In the genomic region with DNA sequence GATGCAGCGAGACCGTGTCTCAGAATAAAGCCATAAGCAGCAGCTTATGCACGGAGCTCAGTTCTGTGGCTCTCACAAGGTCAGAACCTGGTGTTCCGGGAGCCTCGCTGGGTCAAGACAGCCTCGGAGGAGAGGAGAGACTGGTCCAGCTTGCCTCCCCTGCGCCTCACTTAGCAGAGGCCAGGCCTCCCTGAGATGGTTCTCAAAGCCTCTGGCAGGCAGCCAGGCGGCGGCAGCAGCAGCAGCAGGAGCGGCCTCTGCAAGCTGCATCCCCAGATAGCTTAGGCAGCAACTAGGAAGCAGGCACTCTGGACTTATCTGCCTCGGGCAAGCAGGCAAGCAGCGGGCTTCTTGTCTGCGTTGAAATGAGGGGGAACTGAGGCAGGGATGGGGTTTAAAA, we compare ENCODE assay signal across 8 mouse cellular contexts. TPM values are rescaled to one million over a fixed set of nuclear protein-coding genes. Genes with fewer than 3 reads are reported as not detected.
DNase-seq lines count a peak whose midpoint lies in the region; ATAC-seq and TF ChIP-seq lines count a peak whose summit lies in the region.

No protein-coding gene starts in this region.

- no peak overlapping the region for H3K4me2 ChIP-seq in heart, postnatal 0 days (ENCODE audit: low read depth, low read length)
- H3K4me2 ChIP-seq in lung, postnatal 0 days (replicated peaks; ENCODE audit: low read depth, low read length), result 0 out of 2 replicates have a peak overlapping the region, but pooled peaks have one; percentile 3

- no peak overlapping the region for H3K4me3 ChIP-seq in ES-Bruce4 (ENCODE audit: low read depth, low read length)
- H3K4me3 ChIP-seq in bone marrow, adult 2 months (replicated peaks; ENCODE audit: control insufficient read depth, low read depth, low read length), result peak overlapping the region; percentile 8
- H3K4me3 ChIP-seq in heart, postnatal 0 days (ENCODE audit: low read depth, low read length), result no peak overlapping the region
- no peak overlapping the region for H3K4me3 ChIP-seq in lung, postnatal 0 days (ENCODE audit: low read depth, low read length)

- no peak for TF ChIP-seq CTCF in ES-Bruce4 (IDR thresholded peaks at IDR 0.05; ENCODE audit: low read depth, low read length)
- 0 out of 2 replicates have a peak, but pooled peaks have one; percentile 1 for TF ChIP-seq CTCF in bone marrow, adult 2 months (IDR thresholded peaks at IDR 0.05; ENCODE audit: control insufficient read depth, insufficient read depth, low read length)
- TF ChIP-seq CTCF in heart, postnatal 0 days (IDR thresholded peaks at IDR 0.05; ENCODE audit: low read depth), result no peak
- TF ChIP-seq CTCF in lung, postnatal 0 days (IDR thresholded peaks at IDR 0.05), result peak; percentile 26; the same call in 1 of the 2 replicates

- peaks cover 8% of the 10 kb centered on the region for H3K4me1 ChIP-seq in ES-Bruce4 (ENCODE audit: control insufficient read depth, insufficient read depth, low read length)
- peaks cover 25% of the 10 kb centered on the region for H3K4me1 ChIP-seq in bone marrow, adult 2 months (ENCODE audit: control insufficient read depth, insufficient read depth, low read length)
- H3K4me1 ChIP-seq in heart, postnatal 0 days (ENCODE audit: control insufficient read depth, insufficient read depth), result peaks cover 56% of the 10 kb centered on the region
- peaks cover 44% of the 10 kb centered on the region for H3K4me1 ChIP-seq in lung, postnatal 0 days (ENCODE audit: insufficient read depth, low read depth, low read length)

- ATAC-seq in erythroblast, adult 5-6 weeks (replicated peaks; ENCODE audit: low FRiP score, poor library complexity, severe bottlenecking), result peak; percentile 76
- peak; percentile 24 for ATAC-seq in heart, postnatal 0 days (ENCODE audit: insufficient read depth, low read depth)
- peak; percentile 25 for ATAC-seq in lung, postnatal 0 days

- H3K9ac ChIP-seq in ES-Bruce4 (ENCODE audit: low read depth, poor library complexity, severe bottlenecking), result peak overlapping the region; percentile 91; the same call in 1 of the 2 replicates
- H3K9ac ChIP-seq in heart, postnatal 0 days (replicated peaks; ENCODE audit: low read depth, low read length), result peak overlapping the region; percentile 45
- H3K9ac ChIP-seq in lung, postnatal 0 days (replicated peaks; ENCODE audit: low read depth), result no peak overlapping the region

- peak; percentile 86 for DNase-seq in heart, postnatal 0 days (ENCODE audit: low spot score)
- DNase-seq in kidney, postnatal 4 days, result peak; percentile 89 to 93
- peak; percentile 84 for DNase-seq in lung, postnatal 0 days (ENCODE audit: low spot score)
- DNase-seq in retina, adult 2 months (ENCODE audit: low read depth, low spot score), result peak; percentile 70
- DNase-seq in yolk sac, embryonic 10.5 days (ENCODE audit: low spot score), result peak; percentile 87

- no peak for TF ChIP-seq EP300 in ES-Bruce4 (IDR thresholded peaks at IDR 0.05; ENCODE audit: insufficient read depth, low read depth, low read length)
- no peak for TF ChIP-seq EP300 in heart, postnatal 0 days (IDR thresholded peaks at IDR 0.05; ENCODE audit: low read depth)
- no peak for TF ChIP-seq EP300 in lung, postnatal 0 days (IDR thresholded peaks at IDR 0.05)

- peak overlapping the region; percentile 45; the same call in 1 of the 2 replicates for H3K27ac ChIP-seq in ES-Bruce4 (ENCODE audit: insufficient read depth, low read length)
- peak overlapping the region; percentile 87 for H3K27ac ChIP-seq in bone marrow, adult 2 months (ENCODE audit: control insufficient read depth, insufficient read depth, low read depth, low read length, poor library complexity)
- peak overlapping the region; percentile 100 for H3K27ac ChIP-seq in heart, postnatal 0 days (ENCODE audit: low read depth)
- H3K27ac ChIP-seq in lung, postnatal 0 days (ENCODE audit: low read length), result peak overlapping the region; percentile 66

- H3K36me3 ChIP-seq in ES-Bruce4 (ENCODE audit: control insufficient read depth, insufficient read depth, low read length, poor library complexity, severe bottlenecking), result no peaks in the 10 kb centered on the region
- H3K36me3 ChIP-seq in heart, postnatal 0 days (replicated peaks; ENCODE audit: control insufficient read depth, insufficient read depth, low read length), result no peaks in the 10 kb centered on the region
- H3K36me3 ChIP-seq in lung, postnatal 0 days (ENCODE audit: insufficient read depth, low read length), result no peaks in the 10 kb centered on the region

- no peaks in the 10 kb centered on the region for H3K9me3 ChIP-seq in ES-Bruce4 (replicated peaks; ENCODE audit: control insufficient read depth, insufficient read depth, low read length, poor library complexity, severe bottlenecking)
- no peaks in the 10 kb centered on the region for H3K9me3 ChIP-seq in heart, postnatal 0 days (replicated peaks; ENCODE audit: control insufficient read depth, low read length)
- H3K9me3 ChIP-seq in lung, postnatal 0 days (ENCODE audit: low read length), result no peaks in the 10 kb centered on the region

- H3K27me3 ChIP-seq in ES-Bruce4 (ENCODE audit: control insufficient read depth, insufficient read depth, low read length, poor library complexity, severe bottlenecking), result no peaks in the 10 kb centered on the region
- no peaks in the 10 kb centered on the region for H3K27me3 ChIP-seq in heart, postnatal 0 days (ENCODE audit: control insufficient read depth, insufficient read depth, low read length)
- no peaks in the 10 kb centered on the region for H3K27me3 ChIP-seq in lung, postnatal 0 days (replicated peaks; ENCODE audit: insufficient read depth, low read length)

- TF ChIP-seq POLR2A in ES-Bruce4 (IDR thresholded peaks at IDR 0.05; ENCODE audit: insufficient read depth, low read length), result no peak
- TF ChIP-seq POLR2A in bone marrow, adult 2 months (IDR thresholded peaks at IDR 0.05; ENCODE audit: borderline replicate concordance, control insufficient read depth, low read depth, low read length), result peak; percentile 68; the same call in 1 of the 2 replicates

- 16% methylated on average over 13 of the region's 13 CpGs for WGBS in bone marrow, adult 2 months
- WGBS in heart, postnatal 0 days, result 10% methylated on average over 13 of the region's 13 CpGs
- WGBS in lung, postnatal 0 days, result 15% methylated on average over 13 of the region's 13 CpGs

RNA-seq across cellular contexts. Expression of gene Zmynd8, which starts 10.4 kb away (rescaled TPM):
- polyA plus RNA-seq in ES-Bruce4 (2011; ENCODE audit: insufficient read depth, insufficient read length, low read depth, missing spikeins), result 231 and 237 TPM in 2 replicates
- polyA plus RNA-seq in bone marrow, adult 2 months (2011; ENCODE audit: insufficient read depth, insufficient read length, low replicate concordance, missing spikeins), result 34.1 and 75.2 TPM in 2 replicates
- total RNA-seq in erythroblast, adult 5-6 weeks (2015; ENCODE audit: low replicate concordance), result 60.1 and 81.1 TPM in 2 replicates
- total RNA-seq in erythroblast, adult 5-6 weeks (2017; ENCODE audit: low replicate concordance), result 83.9 and 95.3 TPM in 2 replicates
- total RNA-seq in heart, postnatal 0 days (2014; rRNA removed; ENCODE audit: low replicate concordance), result 19.2 and 48.1 TPM in 2 replicates
- polyA plus RNA-seq in heart, postnatal 0 days (2015; fragmentation: Nextera tagmentation; extraction: Ambion mirVana), result 35.3 and 35.4 TPM in 2 replicates
- 30.7 and 32.1 TPM in 2 replicates for polyA plus RNA-seq in lung, postnatal 0 days (2015; fragmentation: Nextera tagmentation; extraction: Ambion mirVana)

Comparison
In these comparisons a context has a peak if more than half of its experiments do, and no peak if none do; other contexts are left out.
1. H3K27ac ChIP-seq: peak in every context shown above with its lines; median percentile 100 in heart, postnatal 0 days; 87 in bone marrow, adult 2 months; 66 in lung, postnatal 0 days; 45 in ES-Bruce4.
2. CTCF ChIP-seq: peak in bone marrow, adult 2 months (single experiment) and lung, postnatal 0 days (single experiment); none in ES-Bruce4 (single experiment) and heart, postnatal 0 days (single experiment).
3. ATAC-seq: peak in every context shown above with its lines; median percentile 76 in erythroblast, adult 5-6 weeks; 25 in lung, postnatal 0 days; 24 in heart, postnatal 0 days.
4. Peak in every context shown above with its lines, with median percentiles within 50 percentile points of each other: DNase-seq.